Mouse (Mus musculus) cerebellum, adult 9-11 months (tissue): Measurements from ENCODE around the gene Rhpn2.

Experiments
- DNase-seq: peaks from one replicate; pipeline ENCODE4 v3.0.0; 2022

The Rhpn2 gene

GRCm38 (mm10) chr7:35349022-35349421 lies 15.1 kb downstream of the Rhpn2 start:
- no peak for DNase-seq

GRCm38 (mm10) chr7:35349886-35350684 lies 16.1 kb downstream of the Rhpn2 start:
- DNase-seq = no peak

- no peak for DNase-seq
These were observed 17.2 kb downstream of the Rhpn2 start for GRCm38 (mm10) chr7:35351155-35351554.

GRCm38 (mm10) chr7:35353306-35353705 lies 19.3 kb downstream of the Rhpn2 start:
- DNase-seq = no peak

- no peak for DNase-seq
These were observed 21.4 kb downstream of the Rhpn2 start for GRCm38 (mm10) chr7:35355303-35355872.

- peak; percentile 49 for DNase-seq
These were observed 23.7 kb downstream of the Rhpn2 start for GRCm38 (mm10) chr7:35357621-35358020.

- DNase-seq = no peak
These were observed 28.3 kb downstream of the Rhpn2 start for GRCm38 (mm10) chr7:35362253-35362652.

GRCm38 (mm10) chr7:35362868-35363267 lies 28.9 kb downstream of the Rhpn2 start:
- no peak for DNase-seq

GRCm38 (mm10) chr7:35365161-35365910 lies 31.4 kb downstream of the Rhpn2 start:
- DNase-seq = no peak

GRCm38 (mm10) chr7:35371096-35371495 lies 37.1 kb downstream of the Rhpn2 start:
- DNase-seq = no peak

- no peak for DNase-seq
These were observed 38.6 kb downstream of the Rhpn2 start for GRCm38 (mm10) chr7:35372483-35373017.

GRCm38 (mm10) chr7:35373146-35373989 lies 39.4 kb downstream of the Rhpn2 start:
- no peak for DNase-seq

GRCm38 (mm10) chr7:35374265-35374664 lies 40.3 kb downstream of the Rhpn2 start:
- no peak for DNase-seq

- DNase-seq = peak; percentile 85
These were observed 42.7 kb downstream of the Rhpn2 start for GRCm38 (mm10) chr7:35376623-35377022.

- no peak for DNase-seq
These were observed 45.6 kb downstream of the Rhpn2 start for GRCm38 (mm10) chr7:35379492-35380119.

- no peak for DNase-seq
These were observed 46.4 kb downstream of the Rhpn2 start for GRCm38 (mm10) chr7:35380351-35380750.

GRCm38 (mm10) chr7:35381861-35382260 lies 47.9 kb downstream of the Rhpn2 start:
- no peak for DNase-seq

GRCm38 (mm10) chr7:35382706-35383353 lies 48.9 kb downstream of the Rhpn2 start:
- DNase-seq = no peak

GRCm38 (mm10) chr7:35386525-35386952 lies 52.6 kb downstream of the Rhpn2 start:
- no peak for DNase-seq

GRCm38 (mm10) chr7:35388694-35389093 lies 54.7 kb downstream of the Rhpn2 start:
- no peak for DNase-seq

GRCm38 (mm10) chr7:35392935-35393334 lies 59.0 kb downstream of the Rhpn2 start:
- DNase-seq = no peak
